Mouse (Mus musculus): ENCODE measurements around the gene Mob3b.

Mob3b gene

GRCm38 (mm10) chr4:35005068-35005769 is 152.1 kb downstream of the Mob3b start:
- DNase-seq (ENCODE audit: low spot score): no peak

- DNase-seq (ENCODE audit: low spot score): no peak
Measured at GRCm38 (mm10) chr4:35004473-35004872, 152.8 kb downstream of the Mob3b start.

- DNase-seq (ENCODE audit: low spot score): no peak
Measured at GRCm38 (mm10) chr4:35003550-35004326, 153.5 kb downstream of the Mob3b start.

- no peak for DNase-seq (ENCODE audit: low spot score)
Measured at GRCm38 (mm10) chr4:34996616-34997015, 160.7 kb downstream of the Mob3b start.

GRCm38 (mm10) chr4:34993639-34993975 is 163.7 kb downstream of the Mob3b start:
- no peak for DNase-seq (ENCODE audit: low spot score)

GRCm38 (mm10) chr4:34992866-34993638 is 164.2 kb downstream of the Mob3b start:
- DNase-seq (ENCODE audit: low spot score): no peak

GRCm38 (mm10) chr4:34991891-34992865 is 165.1 kb downstream of the Mob3b start:
- DNase-seq (ENCODE audit: low spot score): no peak

GRCm38 (mm10) chr4:34991116-34991515 is 166.2 kb downstream of the Mob3b start:
- DNase-seq (ENCODE audit: low spot score): no peak

- no peak for DNase-seq (ENCODE audit: low spot score)
Measured at GRCm38 (mm10) chr4:34990659-34991058, 166.6 kb downstream of the Mob3b start.

GRCm38 (mm10) chr4:34987568-34987967 is 169.7 kb downstream of the Mob3b start:
- no peak for DNase-seq (ENCODE audit: low spot score)

- no peak for DNase-seq (ENCODE audit: low spot score)
Measured at GRCm38 (mm10) chr4:34987109-34987508, 170.2 kb downstream of the Mob3b start.

GRCm38 (mm10) chr4:34986647-34987046 is 170.6 kb downstream of the Mob3b start:
- DNase-seq (ENCODE audit: low spot score): no peak

GRCm38 (mm10) chr4:34984377-34984776 is 172.9 kb downstream of the Mob3b start:
- no peak for DNase-seq (ENCODE audit: low spot score)

GRCm38 (mm10) chr4:34983511-34983910 is 173.8 kb downstream of the Mob3b start:
- no peak for DNase-seq (ENCODE audit: low spot score)

GRCm38 (mm10) chr4:34981301-34982172 is 175.7 kb downstream of the Mob3b start:
- DNase-seq (ENCODE audit: low spot score): no peak

GRCm38 (mm10) chr4:34980461-34981039 is 176.7 kb downstream of the Mob3b start:
- no peak for DNase-seq (ENCODE audit: low spot score)

- DNase-seq (ENCODE audit: low spot score): no peak
Measured at GRCm38 (mm10) chr4:34976916-34977702, 180.2 kb downstream of the Mob3b start.

GRCm38 (mm10) chr4:34976331-34976778 is 180.9 kb downstream of the Mob3b start:
- DNase-seq (ENCODE audit: low spot score): no peak

GRCm38 (mm10) chr4:34974795-34975194 is 182.5 kb downstream of the Mob3b start:
- no peak for DNase-seq (ENCODE audit: low spot score)

All from ovary, postnatal 10 days (tissue).